Comparison of ENCODE assay signal across 32 mouse cellular contexts in the genomic region with DNA sequence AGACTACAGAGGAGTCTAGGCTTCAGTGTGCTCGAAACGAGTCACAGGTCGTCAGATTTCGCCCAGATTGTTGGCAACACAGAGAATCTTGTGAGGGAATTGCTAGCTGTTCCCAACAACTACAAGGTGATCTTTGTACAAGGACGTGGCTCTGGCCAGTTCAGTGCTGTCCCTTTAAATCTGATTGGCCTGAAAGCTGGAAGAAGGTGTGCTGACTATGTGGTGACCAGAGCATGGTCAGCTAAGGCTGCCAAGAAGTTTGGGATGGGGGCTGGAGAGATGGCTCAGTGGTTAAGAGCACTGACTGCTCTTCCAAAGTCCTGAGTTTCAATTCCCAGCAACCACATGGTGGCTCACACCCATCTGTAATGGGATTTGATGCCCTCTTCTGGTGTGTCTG.
"Had no signal": no experiment of that assay in that cellular context is flagged by ENCODE, and none has a peak within 500 bp of the region (broad histone marks: within the 10 kb centered on the region; RNA-seq: fewer than 3 reads in every experiment).

No protein-coding gene starts in this region.

- H3K4me2 ChIP-seq: limb, embryonic 12.5 days; limb, embryonic 13.5 days; limb, embryonic 15.5 days; liver, embryonic 11.5 days; liver, embryonic 12.5 days; liver, embryonic 13.5 days; liver, embryonic 15.5 days; lung, embryonic 14.5 days; lung, embryonic 15.5 days; midbrain, embryonic 11.5 days; midbrain, embryonic 12.5 days; midbrain, embryonic 13.5 days; midbrain, embryonic 15.5 days; neural tube, embryonic 12.5 days; neural tube, embryonic 13.5 days had no signal

- H3K4me3 ChIP-seq: limb, embryonic 10.5 days; limb, embryonic 12.5 days; limb, embryonic 13.5 days; limb, embryonic 15.5 days; liver, embryonic 12.5 days; liver, embryonic 13.5 days; liver, embryonic 15.5 days; lung, embryonic 15.5 days; megakaryocyte, embryonic 14.5 days; midbrain, embryonic 10.5 days; midbrain, embryonic 12.5 days; midbrain, embryonic 13.5 days; midbrain, embryonic 15.5 days; myocyte; neural tube, embryonic 12.5 days; neural tube, embryonic 13.5 days had no signal

- H3K9ac ChIP-seq: limb, embryonic 12.5 days; limb, embryonic 13.5 days; limb, embryonic 15.5 days; liver, embryonic 12.5 days; liver, embryonic 13.5 days; liver, embryonic 14.5 days; liver, embryonic 15.5 days; lung, embryonic 14.5 days; lung, embryonic 15.5 days; midbrain, embryonic 12.5 days; midbrain, embryonic 13.5 days; midbrain, embryonic 15.5 days; neural tube, embryonic 12.5 days; neural tube, embryonic 13.5 days had no signal

- DNase-seq: left cerebral cortex, postnatal 4 days; liver; liver, embryonic 13.5 days; lung, adult 18-20 months; lung, adult 2 months; lung, embryonic 14.5 days; lung, postnatal 10 days; lung, postnatal 14 days; lung, postnatal 36 days; lung, postnatal 4 days; midbrain, embryonic 14.5 days had no signal

- H3K36me3 ChIP-seq: limb, embryonic 10.5 days; limb, embryonic 12.5 days; limb, embryonic 13.5 days; limb, embryonic 15.5 days; liver, embryonic 12.5 days; liver, embryonic 13.5 days; liver, embryonic 15.5 days; lung, embryonic 15.5 days; midbrain, embryonic 10.5 days; midbrain, embryonic 12.5 days; midbrain, embryonic 13.5 days; midbrain, embryonic 15.5 days; neural tube, embryonic 12.5 days; neural tube, embryonic 13.5 days had no signal

- H3K27ac ChIP-seq: limb, embryonic 10.5 days; limb, embryonic 12.5 days; limb, embryonic 13.5 days; limb, embryonic 15.5 days; liver, embryonic 12.5 days; liver, embryonic 13.5 days; liver, embryonic 14.5 days; liver, embryonic 15.5 days; lung, embryonic 15.5 days; macrophage; midbrain, embryonic 10.5 days; midbrain, embryonic 12.5 days; midbrain, embryonic 13.5 days; midbrain, embryonic 15.5 days; neural tube, embryonic 12.5 days; neural tube, embryonic 13.5 days had no signal

- ATAC-seq: liver, embryonic 12.5 days; lung, postnatal 0 days; midbrain, embryonic 13.5 days; midbrain, embryonic 15.5 days; midbrain, embryonic 16.5 days had no signal

- H3K9me3 ChIP-seq: limb, embryonic 10.5 days; limb, embryonic 12.5 days; limb, embryonic 13.5 days; limb, embryonic 15.5 days; liver, embryonic 12.5 days; liver, embryonic 13.5 days; liver, embryonic 15.5 days; lung, embryonic 15.5 days; midbrain, embryonic 10.5 days; midbrain, embryonic 12.5 days; midbrain, embryonic 13.5 days; midbrain, embryonic 15.5 days; neural tube, embryonic 12.5 days; neural tube, embryonic 13.5 days had no signal

- H3K27me3 ChIP-seq: limb, embryonic 13.5 days; limb, embryonic 15.5 days; liver, embryonic 12.5 days; liver, embryonic 13.5 days; liver, embryonic 15.5 days; lung, embryonic 15.5 days; midbrain, embryonic 12.5 days; midbrain, embryonic 13.5 days; midbrain, embryonic 15.5 days; neural tube, embryonic 12.5 days; neural tube, embryonic 13.5 days had no signal

- H3K4me1 ChIP-seq: limb, embryonic 10.5 days; limb, embryonic 12.5 days; limb, embryonic 13.5 days; limb, embryonic 15.5 days; lung, embryonic 15.5 days; midbrain, embryonic 12.5 days; neural tube, embryonic 12.5 days; neural tube, embryonic 13.5 days had no signal
